Mouse (Mus musculus) activated CD4-positive, CD25-positive, alpha-beta regulatory T cell (primary cell): ENCODE measurements around the gene Nr1h2. TPM values are rescaled to one million over a fixed set of nuclear protein-coding genes. Genes with fewer than 3 reads are reported as not detected.

Experiments used
- polyA plus RNA-seq, 2 experiments: library from polyadenylated mRNA; unstranded; fragments of 100-300 nt; shearing (Covaris generic); gene quantifications; one replicate each; pipeline ENCODE4 v1.2.1; 2017

The Nr1h2 gene
- polyA plus RNA-seq, result 100 to 1,000 TPM; 130 to 142 TPM

DNA sequence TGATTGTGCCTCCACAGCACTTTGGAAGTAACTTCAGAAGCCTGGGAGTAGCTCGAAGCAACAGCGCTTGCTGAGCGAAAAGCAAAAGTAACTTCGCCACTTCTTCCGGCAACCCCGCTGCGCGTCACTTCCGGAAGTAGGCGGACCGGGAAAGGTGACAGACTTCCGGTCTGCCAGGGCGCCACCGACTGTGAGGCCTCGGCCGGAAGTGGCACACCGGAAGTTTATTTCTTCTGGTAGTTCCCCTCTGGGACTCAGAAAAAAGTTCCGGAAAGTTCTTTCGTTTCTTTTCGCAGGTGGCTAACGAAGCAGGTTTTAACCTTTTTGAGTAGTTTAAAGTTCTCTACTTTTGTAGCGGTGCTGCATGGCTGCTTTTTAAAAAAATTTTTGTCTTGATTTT, at the start of gene Nr1h2:
Gene Nr1h2 (minus strand): TSS at position 126 of the 400 bp plus-strand sequence.

GRCm38 (mm10) chr7:44590402-44591347, 36.9 kb upstream of the Nr1h2 start, which contains the start of gene Kcnc3:
Gene Kcnc3, plus strand, starts transcription at chr7:44590664.

GRCm38 (mm10) chr7:44572213-44572701, 18.5 kb upstream of the Nr1h2 start, which contains the start of gene Napsa:
Gene Napsa, plus strand, starts transcription at chr7:44572380.

DNA sequence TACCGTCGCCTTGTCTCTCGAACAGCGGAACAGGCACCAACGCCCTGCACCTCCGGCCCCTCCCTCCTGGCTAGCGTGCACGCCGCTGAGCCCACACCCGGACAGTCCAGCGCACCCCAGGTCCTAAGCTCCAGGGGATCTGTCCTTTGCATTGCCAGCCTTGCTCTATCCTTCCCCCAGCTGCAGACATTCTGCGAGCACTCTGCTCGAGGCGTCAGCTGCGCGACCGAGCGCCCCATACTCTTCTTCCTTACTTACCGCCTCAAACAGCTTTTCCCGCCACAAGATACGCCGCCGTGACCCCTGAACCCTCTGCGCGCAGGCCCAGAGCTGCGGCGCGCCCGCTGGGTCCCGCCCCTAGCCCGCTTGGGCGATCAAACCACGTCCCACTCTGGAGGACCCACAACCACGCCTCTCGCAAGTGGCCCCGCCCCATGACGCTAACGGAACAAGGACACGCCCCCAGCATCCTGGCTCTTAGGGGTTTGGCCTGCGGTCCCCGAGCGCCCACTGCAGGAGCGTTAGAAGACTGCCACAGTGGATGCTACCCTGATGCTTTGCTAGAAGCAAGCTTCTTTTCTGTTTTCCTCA, 5.2 kb downstream of the Nr1h2 start, which contains the start of gene Pold1:
Gene Pold1 (minus strand): TSS at position 353 of the 591 bp plus-strand sequence.

DNA sequence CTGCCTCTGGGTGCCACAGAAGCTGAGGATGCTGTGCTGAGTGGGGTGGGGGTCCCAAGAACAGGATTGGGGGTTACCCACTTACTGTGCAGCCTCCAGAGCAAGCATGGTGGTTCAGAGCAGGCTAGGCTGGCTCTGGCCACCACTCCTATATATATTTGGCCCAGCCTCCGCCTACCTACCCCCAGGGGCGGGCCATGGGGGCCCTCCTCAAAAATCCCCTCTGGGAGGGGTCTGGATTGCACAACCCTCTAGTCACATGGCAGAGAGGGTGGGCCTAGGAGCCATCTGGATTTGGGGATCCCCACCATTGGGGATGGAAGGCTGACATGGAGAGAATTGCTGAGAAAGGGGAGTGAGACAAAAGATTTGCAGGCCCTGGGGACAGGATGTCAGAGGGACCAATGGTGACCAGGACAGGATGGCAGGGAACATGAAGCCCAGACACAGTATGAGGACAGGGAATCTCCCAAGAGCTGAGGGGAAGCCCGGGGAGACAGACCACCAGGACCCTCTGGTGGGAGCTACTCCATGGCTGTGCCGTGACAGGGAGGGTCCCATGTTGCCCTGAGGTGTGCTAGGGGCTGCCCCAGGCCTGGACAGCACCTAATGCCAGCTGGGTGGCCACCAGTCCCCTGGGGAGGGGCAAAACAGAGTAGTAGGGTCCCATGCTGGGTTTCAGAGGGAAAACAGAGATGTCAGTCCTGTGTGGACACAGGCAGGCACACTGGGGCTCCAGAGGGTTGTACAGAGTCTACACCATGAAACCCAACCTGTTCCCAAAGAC, 21.6 kb downstream of the Nr1h2 start, which contains the start of gene Spib:
Gene Spib (minus strand): TSS at position 126 of the 787 bp plus-strand sequence.

GRCm38 (mm10) chr7:44524502-44524901, 29.2 kb downstream of the Nr1h2 start, which contains the start of gene Mybpc2:
Gene Mybpc2, minus strand, starts transcription at chr7:44524656.

Other genes starting within 250 kb of the Nr1h2 start
- under 1 TPM; 0.14 to 0.81 TPM for gene Clec11a, start 247.0 kb downstream of the Nr1h2 start, polyA plus RNA-seq
- gene Shank1, start 243.7 kb downstream of the Nr1h2 start, polyA plus RNA-seq, result under 1 TPM; 0.02 to 0.10 TPM
- gene Syt3, start 169.8 kb downstream of the Nr1h2 start, polyA plus RNA-seq, result not detected
- not detected for gene 1700008O03Rik, start 168.1 kb downstream of the Nr1h2 start, polyA plus RNA-seq
- under 1 TPM in 1 of 2 experiments, not detected in 1; 0.14 TPM for gene Lrrc4b, start 124.9 kb downstream of the Nr1h2 start, polyA plus RNA-seq
- not detected for gene Aspdh, start 88.6 kb downstream of the Nr1h2 start, polyA plus RNA-seq
- 10 to 100 TPM; 52.4 to 75.0 TPM for gene Josd2, start 86.0 kb downstream of the Nr1h2 start, polyA plus RNA-seq
- 100 to 1,000 TPM; 160 to 164 TPM for gene Emc10, start 57.4 kb downstream of the Nr1h2 start, polyA plus RNA-seq
- gene Fam71e1, start 57.4 kb downstream of the Nr1h2 start, polyA plus RNA-seq, result 1 to 10 TPM in 1 of 2 experiments, under 1 TPM in 1; 0.81 to 4.8 TPM
- not detected for gene Mybpc2, start 29.3 kb downstream of the Nr1h2 start, polyA plus RNA-seq
- gene Spib, start 21.9 kb downstream of the Nr1h2 start, polyA plus RNA-seq, result 1 to 10 TPM; 2.1 to 2.8 TPM
- gene Pold1, start 5.1 kb downstream of the Nr1h2 start, polyA plus RNA-seq, result 10 to 100 TPM; 26.5 to 42.4 TPM
- gene Napsa, start 18.4 kb upstream of the Nr1h2 start, polyA plus RNA-seq, result 1 to 10 TPM; 3.1 to 6.6 TPM
- under 1 TPM; 0.07 to 0.10 TPM for gene Kcnc3, start 36.7 kb upstream of the Nr1h2 start, polyA plus RNA-seq
- under 1 TPM in 1 of 2 experiments, not detected in 1; 0.26 TPM for gene Myh14, start 116.9 kb upstream of the Nr1h2 start, polyA plus RNA-seq
- not detected for gene Izumo2, start 154.8 kb upstream of the Nr1h2 start, polyA plus RNA-seq
- gene Vrk3, start 194.5 kb upstream of the Nr1h2 start, polyA plus RNA-seq, result 10 to 100 TPM; 90.6 to 99.8 TPM
- under 1 TPM; 0.38 to 0.87 TPM for gene Zfp473, start 197.1 kb upstream of the Nr1h2 start, polyA plus RNA-seq